Mouse (Mus musculus): ENCODE results near the gene Sh3bp5l.

DNA sequence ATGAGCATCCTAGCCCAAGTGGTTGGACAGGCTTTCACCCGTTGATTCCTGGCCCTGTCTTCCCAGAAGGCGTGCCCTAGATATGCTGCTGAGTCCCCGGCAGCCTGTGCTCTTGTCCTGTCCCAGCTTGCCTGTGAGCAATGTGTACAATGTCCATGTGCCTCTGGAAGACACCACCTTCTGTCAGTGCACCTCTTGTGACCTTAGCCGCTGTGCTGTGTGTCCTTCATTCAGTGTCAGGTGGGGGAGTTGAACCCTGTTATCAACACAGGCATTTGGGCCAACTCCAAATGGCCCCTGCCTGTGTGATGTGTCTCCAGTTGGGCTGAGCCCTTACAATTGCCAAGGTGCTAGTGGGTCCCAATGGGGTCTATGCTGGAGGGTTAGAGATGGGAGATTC lies 16.2 kb downstream of the Sh3bp5l start:
- TF ChIP-seq POLR2A (IDR thresholded peaks at IDR 0.05; ENCODE audit: control insufficient read depth, low read depth, low read length), result no peak
- no peak for TF ChIP-seq CTCF (IDR thresholded peaks at IDR 0.05; ENCODE audit: control insufficient read depth, insufficient read depth, insufficient replicate concordance, low read depth, low read length)
